Mouse (Mus musculus) embryonic facial prominence, embryonic 14.5 days (tissue): ENCODE measurements around the gene Syt2. TPM values are rescaled to one million over a fixed set of nuclear protein-coding genes. Genes with fewer than 3 reads are reported as not detected.

Source experiments
- ATAC-seq: fragments of 200-750 bp; cut with Nextera tagmentation; 2 replicates; pipeline ENCODE4 v1.8.0; 2017; ENCODE audit warnings: low read depth, moderate number of reproducible peaks, moderate TSS enrichment
- DNase-seq: peaks from one replicate; pipeline ENCODE4 v3.0.0-alpha.2; 2015; ENCODE audit warnings: low spot score
- H3K27ac ChIP-seq: fragments of 300-500 bp; sonication (generic); replicated peaks from 2 replicates; pipeline ENCODE4 v1.5.1; 2014; ENCODE audit warnings: low read depth, mild to moderate bottlenecking, low read length, moderate library complexity
- H3K27me3 ChIP-seq: fragments of 300-500 bp; sonication (generic); replicated peaks from 2 replicates; pipeline ENCODE4 v1.6.1; 2014; ENCODE audit warnings: low read length; ENCODE audit not compliant: control insufficient read depth, insufficient read depth
- H3K36me3 ChIP-seq: fragments of 300-500 bp; sonication (generic); 2 replicates; pipeline ENCODE4 v1.6.1; 2014; ENCODE audit warnings: low read length, mixed read lengths; ENCODE audit not compliant: control insufficient read depth, insufficient read depth
- H3K4me1 ChIP-seq: fragments of 300-500 bp; sonication (generic); 2 replicates; pipeline ENCODE4 v1.6.1; 2014; ENCODE audit warnings: antibody characterized with exemption, low read length; ENCODE audit not compliant: control insufficient read depth, insufficient read depth
- H3K4me2 ChIP-seq: fragments of 300-500 bp; sonication (generic); 2 replicates; pipeline ENCODE4 v1.6.1; 2014; ENCODE audit warnings: low read depth, mild to moderate bottlenecking, low read length, moderate library complexity, mixed read lengths
- H3K4me3 ChIP-seq: fragments of 300-500 bp; sonication (generic); 2 replicates; pipeline ENCODE4 v1.5.1; 2014; ENCODE audit warnings: low read depth, mild to moderate bottlenecking, low read length
- H3K9ac ChIP-seq: fragments of 300-500 bp; sonication (generic); 2 replicates; pipeline ENCODE4 v1.6.1; 2014; ENCODE audit warnings: low read depth, mild to moderate bottlenecking, low read length, moderate library complexity, mixed read lengths
- H3K9me3 ChIP-seq: fragments of 300-500 bp; sonication (generic); 2 replicates; pipeline ENCODE4 v1.6.1; 2016; ENCODE audit warnings: low read length; ENCODE audit not compliant: control insufficient read depth
- WGBS: fragments of 180-500 bp; shearing (Covaris S2); extraction: QIAGEN DNeasy Blood & Tissue Kit; methylation state at CpG from one replicate; pipeline ENCODE4 v1.1.7; 2014; 5-methylcytosine and 5-hydroxymethylcytosine counted together
- polyA plus RNA-seq: library from polyadenylated mRNA; unstranded; fragments of >200 nt; fragmentation: Nextera tagmentation; extraction: Ambion mirVana; gene quantifications from 2 replicates; pipeline ENCODE4 v1.2.1, GENCODE M21; 2014

Gene Syt2
- polyA plus RNA-seq, 1 experiment from 2014 or later = 1.6 TPM

- Histone ChIP-seq H3K4me1 (peaks cover 27% of the 10 kb centered on the region), H3K9ac (no peak overlapping the region), H3K27ac (no peak overlapping the region), H3K36me3 (no peaks in the 10 kb centered on the region), H3K4me3 (no peak overlapping the region), H3K4me2 (peak overlapping the region; percentile 34), H3K27me3 (no peaks in the 10 kb centered on the region), H3K9me3 (no peaks in the 10 kb centered on the region)
- 20% methylated on average over 22 of the region's 23 CpGs for WGBS
- ATAC-seq (no peak), DNase-seq (no peak)
These were observed 101.0 kb downstream of the Syt2 start for GRCm38 (mm10) chr1:134747236-134748174.

GRCm38 (mm10) chr1:134749889-134750288 is 103.4 kb downstream of the Syt2 start:
- Histone ChIP-seq H3K27me3 (no peaks in the 10 kb centered on the region), H3K36me3 (no peaks in the 10 kb centered on the region), H3K4me3 (no peak overlapping the region), H3K9ac (no peak overlapping the region), H3K27ac (no peak overlapping the region), H3K4me1 (peaks cover 38% of the 10 kb centered on the region), H3K4me2 (no peak overlapping the region), H3K9me3 (no peaks in the 10 kb centered on the region)
- WGBS = 71% methylated on average over 7 of the region's 7 CpGs
- peak; percentile 69 for DNase-seq
- ATAC-seq = 0 out of 2 replicates have a peak, but pooled peaks have one; percentile 19

- ATAC-seq = no peak
These were observed 106.0 kb downstream of the Syt2 start for GRCm38 (mm10) chr1:134752447-134752846.

DNA sequence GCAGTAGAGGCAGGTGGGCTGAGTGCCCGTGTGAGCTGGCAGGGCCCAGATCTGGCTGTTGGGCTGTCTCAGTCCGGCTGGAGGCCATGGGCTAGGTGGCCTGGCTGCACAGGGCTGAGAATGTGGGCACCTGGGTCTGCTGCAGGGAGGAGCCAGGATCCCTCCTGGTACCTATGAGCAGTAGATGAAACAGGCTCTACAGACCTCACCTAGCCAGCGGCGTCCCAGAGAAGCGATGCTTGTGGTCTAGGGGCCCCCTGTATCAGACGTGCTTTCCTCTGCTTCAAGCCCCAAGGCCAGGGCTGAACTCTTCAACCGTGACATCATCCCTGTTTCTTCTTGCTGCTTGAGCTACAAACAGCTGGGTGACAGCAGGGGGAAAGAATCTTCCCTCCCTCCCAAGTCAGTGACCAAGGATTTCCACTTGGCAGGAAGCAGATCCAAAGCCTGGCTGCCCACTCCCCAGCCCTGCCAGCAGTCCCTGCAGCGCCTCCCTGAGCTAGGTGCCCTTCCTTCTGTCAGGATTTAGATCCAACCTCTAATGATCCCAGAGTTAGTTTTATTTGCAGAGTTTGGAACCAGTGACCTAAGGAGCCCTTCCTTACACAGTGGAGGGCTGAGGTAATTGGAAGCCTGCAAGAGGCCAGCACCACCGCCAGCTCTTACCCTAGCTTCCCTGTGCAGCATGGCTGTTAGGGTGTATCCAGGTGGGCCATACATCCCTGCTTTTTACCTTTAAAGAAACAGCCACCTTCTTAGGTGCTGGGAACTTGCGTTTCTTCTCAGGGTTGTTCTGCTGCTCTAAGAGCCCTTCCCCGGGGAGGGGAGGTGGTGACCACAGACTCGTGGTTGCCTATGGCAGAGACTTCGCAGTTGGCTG is 107.5 kb downstream of the Syt2 start:
- H3K9ac ChIP-seq = no peak overlapping the region
- no peaks in the 10 kb centered on the region for H3K9me3 ChIP-seq
- no peak overlapping the region for H3K4me3 ChIP-seq
- peak overlapping the region; percentile 53; the same call in 1 of the 2 replicates for H3K27ac ChIP-seq
- no peaks in the 10 kb centered on the region for H3K27me3 ChIP-seq
- no peaks in the 10 kb centered on the region for H3K36me3 ChIP-seq
- WGBS = 47% methylated on average over 13 of the region's 13 CpGs
- ATAC-seq (peak; percentile 79), DNase-seq (peak; percentile 90)
- H3K4me2 ChIP-seq = no peak overlapping the region
- H3K4me1 ChIP-seq = peaks cover 33% of the 10 kb centered on the region

More at GRCm38 (mm10) chr1:134752447-134752846, 106.0 kb downstream of the Syt2 start:
- DNase-seq = no peak
- Histone ChIP-seq H3K4me1 (peaks cover 36% of the 10 kb centered on the region), H3K27me3 (no peaks in the 10 kb centered on the region), H3K4me3 (no peak overlapping the region), H3K36me3 (no peaks in the 10 kb centered on the region), H3K27ac (no peak overlapping the region), H3K9ac (no peak overlapping the region), H3K9me3 (no peaks in the 10 kb centered on the region), H3K4me2 (no peak overlapping the region)
- whole genome bisulfite sequencing = 81% methylated on average over 5 of the region's 5 CpGs

DNA sequence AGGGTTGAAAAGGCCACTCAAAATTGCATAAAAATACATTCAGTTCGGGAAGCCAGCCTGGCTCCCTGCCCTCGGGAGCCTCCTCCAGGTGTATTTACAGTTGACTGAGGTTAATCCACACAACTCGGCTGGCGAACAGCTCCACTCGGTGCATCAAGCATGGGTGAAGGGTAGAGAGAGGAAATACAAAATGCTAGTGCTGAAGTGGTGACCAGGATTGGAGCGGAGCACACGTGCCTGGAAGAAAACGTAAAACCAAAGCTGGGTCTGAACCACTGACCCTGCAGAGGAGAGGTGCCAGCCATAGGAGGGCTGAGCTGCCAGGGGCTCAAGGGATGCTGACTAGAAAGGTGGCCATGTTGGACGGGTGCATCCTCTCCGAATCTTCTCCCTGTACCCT is 108.3 kb downstream of the Syt2 start:
- Histone ChIP-seq H3K4me3 (no peak overlapping the region), H3K4me1 (peaks cover 29% of the 10 kb centered on the region), H3K27ac (no peak overlapping the region), H3K36me3 (no peaks in the 10 kb centered on the region; the same call in 1 of the 2 replicates), H3K27me3 (no peaks in the 10 kb centered on the region), H3K9ac (no peak overlapping the region), H3K4me2 (no peak overlapping the region), H3K9me3 (no peaks in the 10 kb centered on the region)
- DNase-seq (no peak), ATAC-seq (no peak)
- 62% methylated on average over 10 of the region's 10 CpGs for WGBS

GRCm38 (mm10) chr1:134755548-134756189 is 109.2 kb downstream of the Syt2 start:
- no peak for ATAC-seq
- no peak overlapping the region for H3K27ac ChIP-seq
- H3K27me3 ChIP-seq = no peaks in the 10 kb centered on the region
- H3K4me1 ChIP-seq = peaks cover 22% of the 10 kb centered on the region
- no peak overlapping the region for H3K4me2 ChIP-seq
- peak; percentile 33 for DNase-seq
- no peaks in the 10 kb centered on the region for H3K9me3 ChIP-seq
- H3K4me3 ChIP-seq = no peak overlapping the region
- 55% methylated on average over 13 of the region's 13 CpGs for WGBS
- H3K9ac ChIP-seq = no peak overlapping the region
- H3K36me3 ChIP-seq = no peaks in the 10 kb centered on the region; the same call in 1 of the 2 replicates

GRCm38 (mm10) chr1:134756190-134756873 is 109.9 kb downstream of the Syt2 start:
- H3K9me3 ChIP-seq = no peaks in the 10 kb centered on the region
- H3K4me2 ChIP-seq = no peak overlapping the region
- no peak overlapping the region for H3K9ac ChIP-seq
- no peaks in the 10 kb centered on the region for H3K27me3 ChIP-seq
- H3K4me3 ChIP-seq = no peak overlapping the region
- 74% methylated on average over 10 of the region's 10 CpGs for WGBS
- no peak overlapping the region for H3K27ac ChIP-seq
- H3K4me1 ChIP-seq = peaks cover 18% of the 10 kb centered on the region
- ATAC-seq = no peak
- no peaks in the 10 kb centered on the region; the same call in 1 of the 2 replicates for H3K36me3 ChIP-seq
- no peak for DNase-seq

GRCm38 (mm10) chr1:134757230-134757629 is 110.8 kb downstream of the Syt2 start:
- ATAC-seq = no peak
- Histone ChIP-seq H3K4me1 (peaks cover 13% of the 10 kb centered on the region), H3K36me3 (no peaks in the 10 kb centered on the region; the same call in 1 of the 2 replicates), H3K4me2 (no peak overlapping the region), H3K27ac (no peak overlapping the region), H3K27me3 (no peaks in the 10 kb centered on the region), H3K9me3 (no peaks in the 10 kb centered on the region), H3K4me3 (no peak overlapping the region), H3K9ac (no peak overlapping the region)
- no peak for DNase-seq
- WGBS = 79% methylated on average over 3 of the region's 3 CpGs
